Mouse (Mus musculus): ENCODE data around the gene Zcchc14. TPM values are rescaled to one million over a fixed set of nuclear protein-coding genes. Genes with fewer than 3 reads are reported as not detected.

Gene Zcchc14
- polyA plus RNA-seq (2012; rRNA removed): 10.9 and 11.0 TPM in 2 replicates

- peak within 1 kb of the TSS; percentile 90 for H3K4me3 ChIP-seq (ENCODE audit: control insufficient read depth, low read depth, low read length)
- no peaks in the 10 kb centered on the region for H3K27me3 ChIP-seq (ENCODE audit: control insufficient read depth, insufficient read depth, low read length)
- H3K4me1 ChIP-seq (ENCODE audit: control insufficient read depth, insufficient read depth, low read length): peaks cover 26% of the 10 kb centered on the region
- H3K27ac ChIP-seq (ENCODE audit: control insufficient read depth, insufficient read depth, low read depth, low read length): peak within 1 kb of the TSS; percentile 82
- TF ChIP-seq POLR2A (IDR thresholded peaks at IDR 0.05; ENCODE audit: control insufficient read depth, low read depth, low read length): peak; percentile 70
- TF ChIP-seq CTCF (IDR thresholded peaks at IDR 0.05; ENCODE audit: control insufficient read depth, insufficient read depth, insufficient replicate concordance, low read depth, low read length): no peak
- H3K36me3 ChIP-seq (ENCODE audit: control insufficient read depth, insufficient read depth, low read length): no peaks in the 10 kb centered on the region
These were observed at the start of gene Zcchc14 for GRCm38 (mm10) chr8:121652774-121653323. TSS of gene Zcchc14 (minus strand) at chr8:121652901.

GRCm38 (mm10) chr8:121699936-121700335 is 47.2 kb upstream of the Zcchc14 start:
- TF ChIP-seq CTCF (IDR thresholded peaks at IDR 0.05; ENCODE audit: control insufficient read depth, insufficient read depth, insufficient replicate concordance, low read depth, low read length) (no peak), POLR2A (IDR thresholded peaks at IDR 0.05; ENCODE audit: control insufficient read depth, low read depth, low read length) (no peak)
- Histone ChIP-seq H3K27me3 (ENCODE audit: control insufficient read depth, insufficient read depth, low read length) (no peaks in the 10 kb centered on the region), H3K27ac (ENCODE audit: control insufficient read depth, insufficient read depth, low read depth, low read length) (no peak overlapping the region), H3K36me3 (ENCODE audit: control insufficient read depth, insufficient read depth, low read length) (no peaks in the 10 kb centered on the region), H3K4me3 (ENCODE audit: control insufficient read depth, low read depth, low read length) (no peak overlapping the region), H3K4me1 (ENCODE audit: control insufficient read depth, insufficient read depth, low read length) (peaks cover 14% of the 10 kb centered on the region)

- no peaks in the 10 kb centered on the region for H3K27me3 ChIP-seq (ENCODE audit: control insufficient read depth, insufficient read depth, low read length)
- TF ChIP-seq POLR2A (IDR thresholded peaks at IDR 0.05; ENCODE audit: control insufficient read depth, low read depth, low read length): no peak
- peak overlapping the region; percentile 44 for H3K4me3 ChIP-seq (ENCODE audit: control insufficient read depth, low read depth, low read length)
- H3K4me1 ChIP-seq (ENCODE audit: control insufficient read depth, insufficient read depth, low read length): peaks cover 17% of the 10 kb centered on the region
- no peak overlapping the region for H3K27ac ChIP-seq (ENCODE audit: control insufficient read depth, insufficient read depth, low read depth, low read length)
- H3K36me3 ChIP-seq (ENCODE audit: control insufficient read depth, insufficient read depth, low read length): no peaks in the 10 kb centered on the region
These were observed 46.0 kb upstream of the Zcchc14 start for GRCm38 (mm10) chr8:121698615-121699101.

- H3K36me3 ChIP-seq (ENCODE audit: control insufficient read depth, insufficient read depth, low read length): no peaks in the 10 kb centered on the region
- H3K4me3 ChIP-seq (ENCODE audit: control insufficient read depth, low read depth, low read length): peak overlapping the region; percentile 72
- TF ChIP-seq POLR2A (IDR thresholded peaks at IDR 0.05; ENCODE audit: control insufficient read depth, low read depth, low read length): no peak
- no peak for TF ChIP-seq CTCF (IDR thresholded peaks at IDR 0.05; ENCODE audit: control insufficient read depth, insufficient read depth, insufficient replicate concordance, low read depth, low read length)
- peaks cover 20% of the 10 kb centered on the region for H3K4me1 ChIP-seq (ENCODE audit: control insufficient read depth, insufficient read depth, low read length)
- no peaks in the 10 kb centered on the region for H3K27me3 ChIP-seq (ENCODE audit: control insufficient read depth, insufficient read depth, low read length)
- H3K27ac ChIP-seq (ENCODE audit: control insufficient read depth, insufficient read depth, low read depth, low read length): no peak overlapping the region
These were observed 45.3 kb upstream of the Zcchc14 start for GRCm38 (mm10) chr8:121697735-121698614.

- no peak overlapping the region for H3K27ac ChIP-seq (ENCODE audit: control insufficient read depth, insufficient read depth, low read depth, low read length)
- H3K36me3 ChIP-seq (ENCODE audit: control insufficient read depth, insufficient read depth, low read length): no peaks in the 10 kb centered on the region
- H3K4me1 ChIP-seq (ENCODE audit: control insufficient read depth, insufficient read depth, low read length): peaks cover 20% of the 10 kb centered on the region
- no peaks in the 10 kb centered on the region for H3K27me3 ChIP-seq (ENCODE audit: control insufficient read depth, insufficient read depth, low read length)
- TF ChIP-seq CTCF (IDR thresholded peaks at IDR 0.05; ENCODE audit: control insufficient read depth, insufficient read depth, insufficient replicate concordance, low read depth, low read length) (no peak), POLR2A (IDR thresholded peaks at IDR 0.05; ENCODE audit: control insufficient read depth, low read depth, low read length) (no peak)
- no peak overlapping the region for H3K4me3 ChIP-seq (ENCODE audit: control insufficient read depth, low read depth, low read length)
These were observed 43.0 kb upstream of the Zcchc14 start for GRCm38 (mm10) chr8:121695585-121696184.

- Histone ChIP-seq H3K27ac (ENCODE audit: control insufficient read depth, insufficient read depth, low read depth, low read length) (no peak overlapping the region), H3K4me3 (ENCODE audit: control insufficient read depth, low read depth, low read length) (no peak overlapping the region), H3K27me3 (ENCODE audit: control insufficient read depth, insufficient read depth, low read length) (no peaks in the 10 kb centered on the region), H3K36me3 (ENCODE audit: control insufficient read depth, insufficient read depth, low read length) (no peaks in the 10 kb centered on the region), H3K4me1 (ENCODE audit: control insufficient read depth, insufficient read depth, low read length) (peaks cover 20% of the 10 kb centered on the region)
- peak; percentile 96 for TF ChIP-seq CTCF (IDR thresholded peaks at IDR 0.05; ENCODE audit: control insufficient read depth, insufficient read depth, insufficient replicate concordance, low read depth, low read length)
- no peak for TF ChIP-seq POLR2A (IDR thresholded peaks at IDR 0.05; ENCODE audit: control insufficient read depth, low read depth, low read length)
These were observed 41.8 kb upstream of the Zcchc14 start for GRCm38 (mm10) chr8:121694453-121694852.

- Histone ChIP-seq H3K4me3 (ENCODE audit: control insufficient read depth, low read depth, low read length) (peak overlapping the region; percentile 48), H3K27me3 (ENCODE audit: control insufficient read depth, insufficient read depth, low read length) (no peaks in the 10 kb centered on the region), H3K27ac (ENCODE audit: control insufficient read depth, insufficient read depth, low read depth, low read length) (no peak overlapping the region), H3K36me3 (ENCODE audit: control insufficient read depth, insufficient read depth, low read length) (no peaks in the 10 kb centered on the region), H3K4me1 (ENCODE audit: control insufficient read depth, insufficient read depth, low read length) (peaks cover 19% of the 10 kb centered on the region)
- TF ChIP-seq CTCF (IDR thresholded peaks at IDR 0.05; ENCODE audit: control insufficient read depth, insufficient read depth, insufficient replicate concordance, low read depth, low read length) (no peak), POLR2A (IDR thresholded peaks at IDR 0.05; ENCODE audit: control insufficient read depth, low read depth, low read length) (no peak)
These were observed 35.8 kb upstream of the Zcchc14 start for GRCm38 (mm10) chr8:121688496-121688895.

Data from testis, adult 2 months (tissue).